Mouse (Mus musculus) testis, postnatal 10 days (tissue): ENCODE results near the gene Zc3h18.

ENCODE experiments used
- DNase-seq: peaks from one replicate; pipeline ENCODE4 v3.0.0; 2021; ENCODE audit warnings: low spot score

Gene Zc3h18

GRCm38 (mm10) chr8:122347811-122348552, 28.4 kb upstream of the Zc3h18 start:
- DNase-seq = no peak

- DNase-seq = no peak
Observed at GRCm38 (mm10) chr8:122349357-122350297, 26.8 kb upstream of the Zc3h18 start.

GRCm38 (mm10) chr8:122350309-122351089, 25.9 kb upstream of the Zc3h18 start:
- DNase-seq = no peak

- no peak for DNase-seq
Observed at GRCm38 (mm10) chr8:122354157-122354556, 22.3 kb upstream of the Zc3h18 start.

- no peak for DNase-seq
Observed at GRCm38 (mm10) chr8:122355642-122356606, 20.5 kb upstream of the Zc3h18 start.

- DNase-seq = no peak
Observed at GRCm38 (mm10) chr8:122357202-122357601, 19.2 kb upstream of the Zc3h18 start.

GRCm38 (mm10) chr8:122357641-122358040, 18.8 kb upstream of the Zc3h18 start:
- no peak for DNase-seq

- no peak for DNase-seq
Observed at GRCm38 (mm10) chr8:122359111-122359775, 17.2 kb upstream of the Zc3h18 start.

- no peak for DNase-seq
Observed at GRCm38 (mm10) chr8:122360696-122361416, 15.6 kb upstream of the Zc3h18 start, which contains the start of gene Trhr2. TSS of gene Trhr2 (minus strand) at chr8:122360746.

GRCm38 (mm10) chr8:122362271-122362670, 14.1 kb upstream of the Zc3h18 start:
- no peak for DNase-seq

- no peak for DNase-seq
Observed at GRCm38 (mm10) chr8:122362967-122363366, 13.4 kb upstream of the Zc3h18 start.

GRCm38 (mm10) chr8:122368494-122368893, 7.9 kb upstream of the Zc3h18 start:
- no peak for DNase-seq

GRCm38 (mm10) chr8:122369665-122370064, 6.7 kb upstream of the Zc3h18 start:
- peak; percentile 86 for DNase-seq

GRCm38 (mm10) chr8:122371706-122372105, 4.7 kb upstream of the Zc3h18 start:
- no peak for DNase-seq

- no peak for DNase-seq
Observed at GRCm38 (mm10) chr8:122375320-122375719, 1.1 kb upstream of the Zc3h18 start.

- DNase-seq = no peak
Observed at GRCm38 (mm10) chr8:122375751-122376364, 551 bp upstream of the Zc3h18 start.

- DNase-seq = no peak
Observed at GRCm38 (mm10) chr8:122383039-122383438, 6.6 kb downstream of the Zc3h18 start.

- no peak for DNase-seq
Observed at GRCm38 (mm10) chr8:122389357-122389756, 12.9 kb downstream of the Zc3h18 start.

GRCm38 (mm10) chr8:122390758-122391157, 14.3 kb downstream of the Zc3h18 start:
- DNase-seq = no peak
